Mouse (Mus musculus): Measurements from ENCODE around the gene Gm10112. TPM values are rescaled to one million over a fixed set of nuclear protein-coding genes. Genes with fewer than 3 reads are reported as not detected.

Gene Gm10112
- polyA plus RNA-seq (2015; fragmentation: Nextera tagmentation; extraction: Ambion mirVana), result not detected in 2 replicates

DNA sequence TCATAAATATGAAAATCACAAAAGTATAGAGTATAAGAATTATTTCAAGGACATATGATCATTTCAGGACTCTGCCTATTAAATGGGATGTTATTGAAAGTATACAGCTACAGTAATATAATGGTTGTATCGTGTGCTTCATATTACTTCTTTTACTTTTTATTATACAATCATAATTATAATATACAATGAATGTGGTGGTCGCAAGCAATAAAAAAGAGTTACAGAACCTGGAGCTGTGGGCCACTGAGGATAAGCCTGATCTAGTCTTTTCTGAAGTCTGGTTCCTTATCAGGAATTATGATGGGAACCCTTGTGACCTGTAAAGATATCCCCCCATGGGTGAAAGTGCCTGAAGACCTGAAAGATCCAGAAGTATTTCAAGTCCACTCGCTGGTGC lies at the start of gene Gm10112:
Gm10112 (plus strand) TSS at position 301 of the 400 bp plus-strand sequence.
- H3K36me3 ChIP-seq (ENCODE audit: insufficient read depth, low read length), result no peaks in the 10 kb centered on the region
- no peak for ATAC-seq (ENCODE audit: low FRiP score, low TSS enrichment)
- no peak within 1 kb of the TSS for H3K4me3 ChIP-seq (ENCODE audit: low read length)
- no peak within 1 kb of the TSS for H3K9ac ChIP-seq (replicated peaks; ENCODE audit: low read length)
- H3K4me1 ChIP-seq (ENCODE audit: insufficient read depth, low read length), result no peaks in the 10 kb centered on the region
- no peak within 1 kb of the TSS for H3K27ac ChIP-seq (ENCODE audit: low read length)
- H3K27me3 ChIP-seq (ENCODE audit: insufficient read depth, low read length), result no peaks in the 10 kb centered on the region
- no peaks in the 10 kb centered on the region for H3K9me3 ChIP-seq (ENCODE audit: low read length)
- H3K4me2 ChIP-seq (replicated peaks; ENCODE audit: low read depth, low read length), result no peak within 1 kb of the TSS
- 92% methylated on average over 3 of the region's 3 CpGs for WGBS

DNA sequence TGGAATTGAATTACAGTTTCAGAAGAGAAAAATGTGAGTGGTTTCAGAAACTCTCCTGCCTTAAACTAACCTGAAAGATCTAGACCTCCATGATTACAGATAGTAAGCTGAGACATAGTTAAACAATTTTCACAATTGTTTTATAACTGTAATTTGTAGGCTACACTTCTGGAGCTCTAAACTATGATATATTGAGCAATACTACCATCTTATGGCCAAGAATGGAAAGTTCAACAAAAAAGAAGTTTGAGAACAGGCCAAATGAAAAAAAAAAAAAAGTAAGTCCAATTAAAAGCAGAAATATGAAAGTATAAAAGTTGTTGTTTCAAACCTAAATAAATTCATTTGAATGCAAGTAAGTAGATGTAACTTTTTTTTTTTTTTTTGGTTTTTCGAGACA lies 21.4 kb downstream of the Gm10112 start:
- Histone ChIP-seq H3K9me3 (ENCODE audit: low read length) (no peaks in the 10 kb centered on the region), H3K27ac (ENCODE audit: low read length) (no peak overlapping the region), H3K36me3 (ENCODE audit: insufficient read depth, low read length) (no peaks in the 10 kb centered on the region), H3K4me1 (ENCODE audit: insufficient read depth, low read length) (no peaks in the 10 kb centered on the region), H3K4me3 (ENCODE audit: low read length) (no peak overlapping the region), H3K9ac (replicated peaks; ENCODE audit: low read length) (no peak overlapping the region), H3K27me3 (ENCODE audit: insufficient read depth, low read length) (no peaks in the 10 kb centered on the region), H3K4me2 (replicated peaks; ENCODE audit: low read depth, low read length) (no peak overlapping the region)
- 67% methylated on average over 1 of the region's 1 CpGs for WGBS
- ATAC-seq (ENCODE audit: low FRiP score, low TSS enrichment), result no peak

DNA sequence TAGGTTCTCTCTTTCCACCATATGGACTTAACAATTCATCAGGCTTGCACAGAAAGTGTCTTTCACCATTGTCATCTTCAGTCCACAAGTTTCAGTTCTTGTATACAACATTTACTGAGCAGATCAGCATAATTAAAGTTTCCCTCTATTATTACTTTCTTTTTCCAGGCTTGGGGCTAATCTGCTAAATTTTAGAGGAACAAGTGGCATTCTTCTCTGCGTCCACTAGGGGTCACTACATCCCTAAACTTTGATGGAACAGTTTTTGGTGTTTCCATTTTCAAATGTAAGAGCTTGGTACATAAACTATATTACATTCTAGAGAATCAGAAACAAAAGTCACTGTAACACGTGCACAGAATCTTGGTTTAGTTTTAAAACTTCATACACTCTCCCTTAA lies 28.2 kb downstream of the Gm10112 start:
- Histone ChIP-seq H3K9ac (replicated peaks; ENCODE audit: low read length) (no peak overlapping the region), H3K27ac (ENCODE audit: low read length) (no peak overlapping the region), H3K4me1 (ENCODE audit: insufficient read depth, low read length) (no peaks in the 10 kb centered on the region), H3K4me2 (replicated peaks; ENCODE audit: low read depth, low read length) (no peak overlapping the region), H3K36me3 (ENCODE audit: insufficient read depth, low read length) (no peaks in the 10 kb centered on the region), H3K9me3 (ENCODE audit: low read length) (no peaks in the 10 kb centered on the region), H3K4me3 (ENCODE audit: low read length) (no peak overlapping the region), H3K27me3 (ENCODE audit: insufficient read depth, low read length) (no peaks in the 10 kb centered on the region)
- no peak for ATAC-seq (ENCODE audit: low FRiP score, low TSS enrichment)
- WGBS, result 2% methylated on average over 2 of the region's 2 CpGs

DNA sequence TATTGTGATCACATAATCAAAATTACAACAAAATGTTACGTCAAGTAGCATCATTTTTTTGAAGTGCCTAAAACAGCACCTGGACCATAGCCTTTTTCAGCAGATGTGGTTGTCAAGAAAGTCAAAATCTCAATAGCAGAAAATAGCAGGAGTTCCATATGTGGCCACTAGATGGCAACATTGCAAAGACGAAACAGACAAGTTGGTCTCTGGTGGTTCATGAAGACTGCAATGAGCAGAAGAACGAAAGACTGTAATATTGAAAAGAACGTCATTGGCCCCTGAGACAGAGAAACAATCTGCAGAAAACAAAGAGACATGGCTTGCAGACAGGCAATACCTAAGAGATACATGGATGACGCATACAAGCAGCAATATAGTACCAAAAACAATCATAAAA lies 42.1 kb downstream of the Gm10112 start:
- 14% methylated on average over 5 of the region's 5 CpGs for WGBS
- no peak overlapping the region for H3K4me3 ChIP-seq (ENCODE audit: low read length)

More for the DNA sequence above, 42.1 kb downstream of the Gm10112 start:
- no peaks in the 10 kb centered on the region for H3K4me1 ChIP-seq (ENCODE audit: insufficient read depth, low read length)
- no peak overlapping the region for H3K4me2 ChIP-seq (replicated peaks; ENCODE audit: low read depth, low read length)
- H3K27ac ChIP-seq (ENCODE audit: low read length), result no peak overlapping the region
- no peak for ATAC-seq (ENCODE audit: low FRiP score, low TSS enrichment)
- no peaks in the 10 kb centered on the region for H3K36me3 ChIP-seq (ENCODE audit: insufficient read depth, low read length)
- H3K9ac ChIP-seq (replicated peaks; ENCODE audit: low read length), result no peak overlapping the region
- H3K9me3 ChIP-seq (ENCODE audit: low read length), result no peaks in the 10 kb centered on the region
- H3K27me3 ChIP-seq (ENCODE audit: insufficient read depth, low read length), result no peaks in the 10 kb centered on the region

Other genes with a start within 250 kb of the Gm10112 start
- gene Cylc1, start 57.9 kb upstream of the Gm10112 start, polyA plus RNA-seq (2015; fragmentation: Nextera tagmentation; extraction: Ambion mirVana), result not detected in 2 replicates